Mouse (Mus musculus) c-Kit-positive CD71-positive TER-119-positive erythroid progenitor cells, embryonic 14.5 days (primary cell): ENCODE measurements around the gene Vmn1r189.
"Not testable (repeated sequence)": the region's sequence is repeated elsewhere in the genome, so short reads cannot be mapped to it uniquely, and the experiment has no call there.

ENCODE experiments used
- DNase-seq: peaks from one replicate; pipeline ENCODE4 v3.0.0-alpha.2; 2013; ENCODE audit warnings: low spot score

The Vmn1r189 gene

GRCm38 (mm10) chr13:22105724-22106123 lies at the start of gene Vmn1r189:
TSS of gene Vmn1r189 (minus strand) at chr13:22105824.
- DNase-seq: not testable (repeated sequence)

- not testable (repeated sequence) for DNase-seq
Observed at GRCm38 (mm10) chr13:22136495-22137293, 31.1 kb upstream of the Vmn1r189 start.

GRCm38 (mm10) chr13:22084140-22084539 lies 21.5 kb downstream of the Vmn1r189 start, which contains the start of gene Vmn1r188:
TSS of gene Vmn1r188 (plus strand) at chr13:22084440.
- not testable (repeated sequence) for DNase-seq

GRCm38 (mm10) chr13:22063468-22063867 lies 42.2 kb downstream of the Vmn1r189 start:
- no peak for DNase-seq

GRCm38 (mm10) chr13:22061422-22061821 lies 44.2 kb downstream of the Vmn1r189 start:
- no peak for DNase-seq

GRCm38 (mm10) chr13:22053754-22054153 lies 51.9 kb downstream of the Vmn1r189 start:
- no peak for DNase-seq

GRCm38 (mm10) chr13:22051523-22051859 lies 54.1 kb downstream of the Vmn1r189 start:
- DNase-seq: no peak

GRCm38 (mm10) chr13:22050591-22051522 lies 54.8 kb downstream of the Vmn1r189 start:
- DNase-seq: peak; percentile 91
